Mouse (Mus musculus) erythroblast, adult 5-6 weeks (primary cell): ENCODE data around the gene Fxn. TPM values are rescaled to one million over a fixed set of nuclear protein-coding genes. Genes with fewer than 3 reads are reported as not detected.

Source experiments
- total RNA-seq, 2 experiments: library from RNA; stranded (forward) in 1 of 2; stranded (reverse) in 1 of 2; fragments of 150-400 nt in 1 of 2; fragments of 200-764, 138-1000 nt in 1 of 2; gene quantifications; 2 replicates each; pipeline versions ENCODE4 v1.2.3 to v1.2.4; 2015 to 2017; ENCODE audit warnings: low replicate concordance in 2 of 2

The Fxn gene
- total RNA-seq, 2 experiments from 2014 or later: 3.0 to 19.2 TPM

Other genes with a start within 250 kb of the Fxn start
- gene Fam189a2, start 249.6 kb downstream of the Fxn start, total RNA-seq (2015; ENCODE audit: low replicate concordance): not detected in 2 replicates
- not detected in 2 replicates for gene Fam189a2, start 249.6 kb downstream of the Fxn start, total RNA-seq (2017; ENCODE audit: low replicate concordance)
- not detected in 2 replicates for gene Tjp2, start 55.6 kb downstream of the Fxn start, total RNA-seq (2015; ENCODE audit: low replicate concordance)
- 0.17 and 0.98 TPM in 2 replicates for gene Tjp2, start 55.6 kb downstream of the Fxn start, total RNA-seq (2017; ENCODE audit: low replicate concordance)
- gene Fam122a, start 196.8 kb upstream of the Fxn start, total RNA-seq (2015; ENCODE audit: low replicate concordance): 37.8 and 40.9 TPM in 2 replicates
- gene Fam122a, start 196.8 kb upstream of the Fxn start, total RNA-seq (2017; ENCODE audit: low replicate concordance): 6.3 and 12.1 TPM in 2 replicates